Mouse (Mus musculus) left cerebral cortex, adult 11 months (tissue): Measurements from ENCODE around the gene Ppp1r1b.

Experiments used
- DNase-seq: peaks from one replicate; pipeline ENCODE4 v3.0.0; 2022; ENCODE audit warnings: low spot score

Gene Ppp1r1b

GRCm38 (mm10) chr11:98348083-98348961 is at the start of gene Ppp1r1b:
Gene Ppp1r1b (plus strand): TSS chr11:98348404.
- DNase-seq, result no peak

GRCm38 (mm10) chr11:98298484-98299205 is 49.6 kb upstream of the Ppp1r1b start:
- DNase-seq, result no peak

- DNase-seq, result no peak
These were observed 34.3 kb upstream of the Ppp1r1b start for GRCm38 (mm10) chr11:98313790-98314323.

- DNase-seq, result no peak
These were observed 30.7 kb upstream of the Ppp1r1b start for GRCm38 (mm10) chr11:98317479-98317878.

GRCm38 (mm10) chr11:98318421-98319116 is 29.6 kb upstream of the Ppp1r1b start:
- no peak for DNase-seq

- no peak for DNase-seq
These were observed 29.1 kb upstream of the Ppp1r1b start for GRCm38 (mm10) chr11:98319120-98319519.

- DNase-seq, result no peak
These were observed 28.7 kb upstream of the Ppp1r1b start for GRCm38 (mm10) chr11:98319544-98319943.

GRCm38 (mm10) chr11:98319944-98320343 is 28.3 kb upstream of the Ppp1r1b start:
- DNase-seq, result no peak

GRCm38 (mm10) chr11:98320381-98320780 is 27.8 kb upstream of the Ppp1r1b start:
- no peak for DNase-seq

- DNase-seq, result no peak
These were observed 27.2 kb upstream of the Ppp1r1b start for GRCm38 (mm10) chr11:98320806-98321676.

- DNase-seq, result no peak
These were observed 26.6 kb upstream of the Ppp1r1b start for GRCm38 (mm10) chr11:98321677-98322003.

- DNase-seq, result no peak
These were observed 26.0 kb upstream of the Ppp1r1b start for GRCm38 (mm10) chr11:98322159-98322558.

- no peak for DNase-seq
These were observed 24.9 kb upstream of the Ppp1r1b start for GRCm38 (mm10) chr11:98323136-98323866.

- DNase-seq, result no peak
These were observed 24.3 kb upstream of the Ppp1r1b start for GRCm38 (mm10) chr11:98323933-98324332.

GRCm38 (mm10) chr11:98325191-98325820 is 22.9 kb upstream of the Ppp1r1b start:
- no peak for DNase-seq

- no peak for DNase-seq
These were observed 22.4 kb upstream of the Ppp1r1b start for GRCm38 (mm10) chr11:98325821-98326218.

GRCm38 (mm10) chr11:98326741-98327135 is 21.5 kb upstream of the Ppp1r1b start:
- DNase-seq, result no peak

- no peak for DNase-seq
These were observed 20.8 kb upstream of the Ppp1r1b start for GRCm38 (mm10) chr11:98327136-98328030.

GRCm38 (mm10) chr11:98328031-98328370 is 20.2 kb upstream of the Ppp1r1b start:
- no peak for DNase-seq
